Mouse (Mus musculus) kidney, postnatal 25 days (tissue): ENCODE measurements around the gene Cxcl13.

Experiments used
- DNase-seq, 2 experiments: peaks; one replicate each; pipeline ENCODE4 v3.0.0; 2021; ENCODE audit warnings: mixed read lengths in 2 of 2

The Cxcl13 gene

DNA sequence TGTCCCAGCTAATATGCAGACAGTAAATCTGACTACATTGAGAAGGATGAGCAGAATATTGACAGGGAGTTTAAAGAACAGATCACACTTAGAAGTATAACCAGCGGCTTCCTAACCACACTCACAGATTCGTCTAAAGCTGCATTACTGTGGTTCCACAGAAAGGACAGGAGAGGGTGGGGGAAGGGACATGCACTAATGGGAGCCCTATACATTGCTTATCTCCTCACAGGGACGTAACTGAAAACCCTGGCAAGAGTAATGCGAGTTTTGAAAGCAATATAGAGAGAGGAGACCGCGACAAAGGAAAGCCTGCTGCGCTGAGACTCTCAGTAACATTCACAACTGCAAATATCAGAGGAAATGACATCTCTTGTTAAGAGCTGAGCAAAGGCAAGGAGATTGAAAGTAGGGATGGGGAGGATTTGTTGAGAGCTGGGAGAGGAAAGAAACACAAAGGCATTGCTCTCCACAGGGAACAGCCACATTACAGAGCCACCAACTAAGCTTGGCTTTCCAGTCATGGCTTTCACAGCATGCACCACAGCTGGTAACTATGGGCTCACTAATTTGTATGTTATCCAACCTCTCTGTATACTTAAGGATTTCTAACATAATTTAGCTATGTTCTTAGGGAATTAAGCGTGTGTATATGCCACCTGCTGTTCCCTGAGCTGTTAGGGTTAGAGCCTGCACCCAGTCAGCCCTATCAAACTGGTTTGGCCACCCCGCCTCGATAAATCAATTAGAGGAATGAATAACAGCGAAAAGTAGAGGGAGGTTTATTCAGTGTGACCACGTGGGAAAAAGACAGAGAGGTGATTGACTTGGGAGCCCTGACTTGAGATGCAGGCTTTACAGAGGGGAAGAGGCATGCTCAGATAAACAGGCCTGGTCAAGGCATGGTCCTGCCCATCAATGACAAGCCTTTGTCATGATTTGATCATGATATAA, 34.9 kb downstream of the Cxcl13 start:
- DNase-seq, result no peak

DNA sequence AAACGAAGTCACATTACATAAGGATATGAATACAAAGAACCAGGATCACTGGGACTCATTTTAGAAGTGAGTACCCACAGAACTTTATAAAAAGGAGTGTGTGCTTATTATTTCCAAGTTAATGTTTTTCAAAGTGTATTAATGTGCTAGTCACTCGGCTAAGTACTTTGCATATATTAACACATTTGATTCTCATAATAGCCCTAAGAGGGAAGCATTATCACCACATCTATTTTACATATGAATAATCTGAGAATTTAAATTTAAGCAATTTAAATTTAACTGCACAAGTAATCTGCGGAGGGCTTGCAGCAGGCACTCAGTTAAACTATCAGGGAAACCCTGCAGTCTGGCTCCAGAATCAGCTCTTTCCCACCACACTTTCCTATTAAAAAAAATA, 40.5 kb downstream of the Cxcl13 start:
- no peak for DNase-seq

GRCm38 (mm10) chr5:96003348-96003747, 46.6 kb downstream of the Cxcl13 start:
- no peak for DNase-seq

- no peak for DNase-seq
Measured at GRCm38 (mm10) chr5:96008274-96008842, 51.6 kb downstream of the Cxcl13 start.

GRCm38 (mm10) chr5:96009076-96009475, 52.3 kb downstream of the Cxcl13 start:
- no peak for DNase-seq
